Mouse (Mus musculus) erythroid progenitor cell, adult 5-6 weeks (primary cell): ENCODE data around the gene Gdf15. TPM values are rescaled to one million over a fixed set of nuclear protein-coding genes. Genes with fewer than 3 reads are reported as not detected.
A peak's percentile ranks its signal among the peaks of the same experiment; 100 is the strongest.

Experiments used
- ATAC-seq: replicated peaks from 2 replicates; pipeline ENCODE4 v1.8.0; 2016; ENCODE audit warnings: moderate number of reproducible peaks, mild to moderate bottlenecking, moderate TSS enrichment, inconsistent platforms; ENCODE audit not compliant: poor library complexity, low FRiP score, severe bottlenecking
- total RNA-seq, 2 experiments: library from RNA; stranded (forward) in 1 of 2; stranded (reverse) in 1 of 2; fragments of 150-400 nt in 1 of 2; fragments of 186-747, 209-891 nt in 1 of 2; gene quantifications; 2 replicates each; pipeline versions ENCODE4 v1.2.3 to v1.2.4; 2015 to 2017; ENCODE audit warnings: low replicate concordance in 2 of 2

Gene Gdf15
- total RNA-seq, 2 experiments from 2014 or later, result not detected

- peak; percentile 60 for ATAC-seq
These were observed 26.8 kb upstream of the Gdf15 start for GRCm38 (mm10) chr8:70658897-70659603.

GRCm38 (mm10) chr8:70657739-70658138 lies 25.5 kb upstream of the Gdf15 start:
- no peak for ATAC-seq

GRCm38 (mm10) chr8:70657214-70657613 lies 25.0 kb upstream of the Gdf15 start:
- ATAC-seq, result no peak

GRCm38 (mm10) chr8:70656193-70656790 lies 24.0 kb upstream of the Gdf15 start:
- no peak for ATAC-seq

- ATAC-seq, result no peak
These were observed 23.2 kb upstream of the Gdf15 start for GRCm38 (mm10) chr8:70655469-70655868.

GRCm38 (mm10) chr8:70654121-70654520 lies 21.9 kb upstream of the Gdf15 start:
- no peak for ATAC-seq

- 0 out of 2 replicates have a peak, but pooled peaks have one; percentile 43 for ATAC-seq
These were observed 21.0 kb upstream of the Gdf15 start for GRCm38 (mm10) chr8:70653226-70653625.

- ATAC-seq, result no peak
These were observed 18.1 kb upstream of the Gdf15 start for GRCm38 (mm10) chr8:70650351-70650750.

GRCm38 (mm10) chr8:70649324-70649723 lies 17.1 kb upstream of the Gdf15 start:
- ATAC-seq, result peak; percentile 43; the same call in 1 of the 2 replicates

GRCm38 (mm10) chr8:70648921-70649320 lies 16.7 kb upstream of the Gdf15 start:
- ATAC-seq, result no peak

GRCm38 (mm10) chr8:70648164-70648442 lies 15.8 kb upstream of the Gdf15 start:
- no peak for ATAC-seq

GRCm38 (mm10) chr8:70647343-70648163 lies 15.3 kb upstream of the Gdf15 start:
- ATAC-seq, result no peak

- ATAC-seq, result no peak
These were observed 14.5 kb upstream of the Gdf15 start for GRCm38 (mm10) chr8:70646775-70647174.

GRCm38 (mm10) chr8:70646369-70646768 lies 14.1 kb upstream of the Gdf15 start:
- ATAC-seq, result no peak

- ATAC-seq, result no peak
These were observed 13.4 kb upstream of the Gdf15 start for GRCm38 (mm10) chr8:70645501-70646224.

- ATAC-seq, result no peak
These were observed 11.8 kb upstream of the Gdf15 start for GRCm38 (mm10) chr8:70644065-70644464.

- no peak for ATAC-seq
These were observed 10.8 kb upstream of the Gdf15 start for GRCm38 (mm10) chr8:70643019-70643418.

GRCm38 (mm10) chr8:70638752-70639151 lies 6.5 kb upstream of the Gdf15 start:
- no peak for ATAC-seq

GRCm38 (mm10) chr8:70636838-70637237 lies 4.6 kb upstream of the Gdf15 start:
- no peak for ATAC-seq

- ATAC-seq, result peak; percentile 41
These were observed 3.3 kb upstream of the Gdf15 start for GRCm38 (mm10) chr8:70635527-70635926.
